Mouse (Mus musculus) thymus, adult 2 months (tissue): ENCODE data around the gene Zbtb20.

Source experiments
- CTCF ChIP-seq: fragments of 200-500 bp; IDR thresholded peaks from 2 replicates; pipeline ENCODE4 v1.5.1; 2012; ENCODE audit warnings: mild to moderate bottlenecking, control low read depth, low read length, moderate library complexity, borderline replicate concordance; ENCODE audit not compliant: control insufficient read depth, poor library complexity, insufficient read depth; ENCODE audit errors: extremely low read depth
- POLR2A ChIP-seq: fragments of 200-500 bp; IDR thresholded peaks from 2 replicates; pipeline ENCODE4 v1.6.1; 2012; ENCODE audit warnings: mild to moderate bottlenecking, low read length, control low read depth, moderate library complexity; ENCODE audit not compliant: control insufficient read depth, poor library complexity, insufficient read depth; ENCODE audit errors: extremely low read depth

GRCm38 (mm10) chr16:43506189-43506751 lies 630.6 kb downstream of the Zbtb20 start:
- TF ChIP-seq CTCF (no peak), POLR2A (no peak)
